Mouse (Mus musculus): ENCODE measurements at regions not wholly inside any gene's neighbourhood (a gene's known extent, or its start where the extent isn't known, plus 50 kb on each side); places are given as distances from the start of the nearest gene placed in this dataset.

GRCm38 (mm10) chr4:106146919-106147460 is 169.0 kb upstream of the Usp24 start:
- TF ChIP-seq CTCF (IDR thresholded peaks at IDR 0.05; ENCODE audit: low read depth, low read length) = no peak
- no peak for TF ChIP-seq POLR2A (IDR thresholded peaks at IDR 0.05; ENCODE audit: extremely low read depth, insufficient read depth, low read length)
